ENCODE assay signal across 17 mouse cellular contexts in genomic region chr10:53124365-53124764, GRCm38 (mm10).
A peak's percentile ranks its signal among the peaks of the same experiment; 100 is the strongest.
DNase-seq lines count a peak whose midpoint lies in the region; ATAC-seq and TF ChIP-seq lines count a peak whose summit lies in the region.
"Had no signal": no experiment of that assay in that cellular context is flagged by ENCODE, and none has a peak within 500 bp of the region (broad histone marks: within the 10 kb centered on the region; RNA-seq: fewer than 3 reads in every experiment).

No protein-coding gene starts in this region.

- no peak overlapping the region for H3K27ac ChIP-seq in midbrain, postnatal 0 days (ENCODE audit: low read depth, low read length)
- no peak overlapping the region for H3K27ac ChIP-seq in midbrain, embryonic 16.5 days (ENCODE audit: low read length)
- no peak overlapping the region for H3K27ac ChIP-seq in heart, adult 2 months
- H3K27ac ChIP-seq: embryonic facial prominence, embryonic 13.5 days; heart, embryonic 13.5 days; kidney, embryonic 15.5 days; limb, embryonic 13.5 days; macrophage; midbrain, embryonic 15.5 days had no signal

- no peak for TF ChIP-seq CTCF in midbrain, postnatal 0 days (IDR thresholded peaks at IDR 0.05)
- TF ChIP-seq CTCF in heart, adult 2 months (IDR thresholded peaks at IDR 0.05): no peak

- TF ChIP-seq EP300 in heart, adult 2 months (IDR thresholded peaks at IDR 0.05; ENCODE audit: insufficient read depth, low read depth, low read length): no peak

- H3K27me3 ChIP-seq in midbrain, postnatal 0 days (ENCODE audit: insufficient read depth, low read length): no peaks in the 10 kb centered on the region
- H3K27me3 ChIP-seq in midbrain, embryonic 16.5 days (ENCODE audit: control insufficient read depth, insufficient read depth, low read depth, low read length): no peaks in the 10 kb centered on the region
- H3K27me3 ChIP-seq in heart, adult 2 months (ENCODE audit: control insufficient read depth, insufficient read depth, low read length): no peaks in the 10 kb centered on the region
- H3K27me3 ChIP-seq: embryonic facial prominence, embryonic 13.5 days; heart, embryonic 13.5 days; kidney, embryonic 15.5 days; limb, embryonic 13.5 days; midbrain, embryonic 15.5 days had no signal

- H3K4me1 ChIP-seq in midbrain, postnatal 0 days (ENCODE audit: insufficient read depth, low read length): no peaks in the 10 kb centered on the region
- no peaks in the 10 kb centered on the region for H3K4me1 ChIP-seq in midbrain, embryonic 16.5 days (ENCODE audit: control insufficient read depth, insufficient read depth, low read length)
- no peaks in the 10 kb centered on the region for H3K4me1 ChIP-seq in heart, adult 2 months (ENCODE audit: control insufficient read depth, insufficient read depth, low read length)
- H3K4me1 ChIP-seq: embryonic facial prominence, embryonic 13.5 days; heart, embryonic 13.5 days; kidney, embryonic 15.5 days; limb, embryonic 13.5 days; midbrain, embryonic 15.5 days had no signal

- H3K36me3 ChIP-seq in midbrain, postnatal 0 days (ENCODE audit: insufficient read depth, low read length): no peaks in the 10 kb centered on the region
- no peaks in the 10 kb centered on the region for H3K36me3 ChIP-seq in midbrain, embryonic 16.5 days (ENCODE audit: control insufficient read depth, insufficient read depth, low read length)
- no peaks in the 10 kb centered on the region for H3K36me3 ChIP-seq in heart, adult 2 months (ENCODE audit: control insufficient read depth, insufficient read depth, low read length)
- H3K36me3 ChIP-seq: embryonic facial prominence, embryonic 13.5 days; heart, embryonic 13.5 days; kidney, embryonic 15.5 days; limb, embryonic 13.5 days; midbrain, embryonic 15.5 days had no signal

- no peaks in the 10 kb centered on the region for H3K9me3 ChIP-seq in midbrain, postnatal 0 days (ENCODE audit: low read length)
- no peaks in the 10 kb centered on the region for H3K9me3 ChIP-seq in midbrain, embryonic 16.5 days (replicated peaks; ENCODE audit: control insufficient read depth, low read length, poor library complexity, severe bottlenecking)
- H3K9me3 ChIP-seq: embryonic facial prominence, embryonic 13.5 days; heart, embryonic 13.5 days; kidney, embryonic 15.5 days; limb, embryonic 13.5 days; midbrain, embryonic 15.5 days had no signal

- no peak overlapping the region for H3K9ac ChIP-seq in midbrain, postnatal 0 days (replicated peaks; ENCODE audit: low read length, poor library complexity, severe bottlenecking)
- no peak overlapping the region for H3K9ac ChIP-seq in midbrain, embryonic 16.5 days (ENCODE audit: low read depth, low read length)
- H3K9ac ChIP-seq in heart, adult 2 months (ENCODE audit: low read depth, low read length): no peak overlapping the region
- H3K9ac ChIP-seq: embryonic facial prominence, embryonic 13.5 days; heart, embryonic 13.5 days; kidney, embryonic 15.5 days; limb, embryonic 13.5 days; liver, postnatal 0 days; midbrain, embryonic 15.5 days had no signal

- no peak overlapping the region for H3K4me3 ChIP-seq in midbrain, postnatal 0 days (ENCODE audit: low read depth, low read length)
- H3K4me3 ChIP-seq in midbrain, embryonic 16.5 days (ENCODE audit: low read depth, low read length): no peak overlapping the region
- H3K4me3 ChIP-seq in heart, adult 2 months: no peak overlapping the region
- H3K4me3 ChIP-seq: embryonic facial prominence, embryonic 13.5 days; heart, embryonic 13.5 days; kidney, embryonic 15.5 days; limb, embryonic 13.5 days; midbrain, embryonic 15.5 days had no signal

- 75% methylated on average over 6 of the region's 6 CpGs for WGBS in midbrain, postnatal 0 days
- 77% methylated on average over 6 of the region's 6 CpGs for WGBS in midbrain, embryonic 16.5 days
- 72% methylated on average over 6 of the region's 6 CpGs for WGBS in heart, adult 2 months

- intact Hi-C loops in heart, adult 2 months (cut with DNase I): no loop called here

- no peaks in the 10 kb centered on the region for H3K79me2 ChIP-seq in heart, adult 2 months (replicated peaks; ENCODE audit: control insufficient read depth, insufficient read depth, low read length)

- no peak overlapping the region for H3K4me2 ChIP-seq in midbrain, postnatal 0 days (ENCODE audit: low read depth, low read length, poor library complexity, severe bottlenecking)
- H3K4me2 ChIP-seq in midbrain, embryonic 16.5 days (ENCODE audit: low read length): no peak overlapping the region
- H3K4me2 ChIP-seq: embryonic facial prominence, embryonic 13.5 days; heart, embryonic 13.5 days; kidney, embryonic 15.5 days; limb, embryonic 13.5 days; midbrain, embryonic 15.5 days had no signal

- no peak for ATAC-seq in midbrain, postnatal 0 days (ENCODE audit: low FRiP score)
- no peak for ATAC-seq in midbrain, embryonic 16.5 days
- ATAC-seq: forebrain, embryonic 14.5 days; liver, postnatal 0 days; midbrain, embryonic 15.5 days had no signal

- peak; percentile 19 for DNase-seq in midbrain, postnatal 0 days (ENCODE audit: low spot score)
- DNase-seq in cerebellum, adult 18-20 months: peak; percentile 37 to 40
- DNase-seq in cerebellum, postnatal 14 days: peak; percentile 71 to 87
- peak; percentile 5 for DNase-seq in left cerebral cortex, adult 11 months (ENCODE audit: low spot score)
- DNase-seq in urinary bladder, postnatal 14 days (ENCODE audit: low spot score): no peak
- DNase-seq in heart, adult 2 months: no peak
- DNase-seq: adrenal gland, postnatal 25 days; gastrocnemius, postnatal 25 days; liver, postnatal 0 days had no signal

- no peak for TF ChIP-seq POLR2A in heart, adult 2 months (IDR thresholded peaks at IDR 0.05; ENCODE audit: insufficient read depth, low read depth, low read length)

Comparison
In these comparisons a context has a peak if more than half of its experiments do, and no peak if none do; other contexts are left out.
1. DNase-seq: peak in midbrain, postnatal 0 days (single experiment), cerebellum, adult 18-20 months (2 of 2), cerebellum, postnatal 14 days (2 of 2) and left cerebral cortex, adult 11 months (single experiment); none in urinary bladder, postnatal 14 days (single experiment) and heart, adult 2 months (0 of 2).